Mouse (Mus musculus) common myeloid progenitor, adult 5-6 weeks (primary cell): ENCODE results near the gene Parn. TPM values are rescaled to one million over a fixed set of nuclear protein-coding genes. Genes with fewer than 3 reads are reported as not detected.
A peak's percentile ranks its signal among the peaks of the same experiment; 100 is the strongest.

Experiments
- ATAC-seq: replicated peaks from 2 replicates; pipeline ENCODE4 v1.8.0; 2016; ENCODE audit warnings: low read depth, mild to moderate bottlenecking, moderate TSS enrichment, inconsistent platforms; ENCODE audit not compliant: poor library complexity, severe bottlenecking
- total RNA-seq: library from RNA; stranded (forward); fragments of 200-1000, 187-1606 nt; gene quantifications from 2 replicates; pipeline ENCODE4 v1.2.3, GENCODE M21; 2017

Parn gene
- total RNA-seq, 1 experiment from 2014 or later, result 57.2 TPM

GRCm38 (mm10) chr16:13565291-13565690 is 102.7 kb downstream of the Parn start:
- no peak for ATAC-seq

- ATAC-seq, result no peak
Observed at GRCm38 (mm10) chr16:13557784-13558183, 110.2 kb downstream of the Parn start.

GRCm38 (mm10) chr16:13556954-13557470 is 111.0 kb downstream of the Parn start:
- ATAC-seq, result no peak

- no peak for ATAC-seq
Observed at GRCm38 (mm10) chr16:13556446-13556845, 111.5 kb downstream of the Parn start.

- ATAC-seq, result no peak
Observed at GRCm38 (mm10) chr16:13550667-13551066, 117.3 kb downstream of the Parn start.

GRCm38 (mm10) chr16:13549976-13550375 is 118.0 kb downstream of the Parn start:
- ATAC-seq, result no peak

- ATAC-seq, result no peak
Observed at GRCm38 (mm10) chr16:13541816-13542215, 126.2 kb downstream of the Parn start.

- ATAC-seq, result no peak
Observed at GRCm38 (mm10) chr16:13541121-13541747, 126.7 kb downstream of the Parn start.

GRCm38 (mm10) chr16:13538933-13539648 is 128.9 kb downstream of the Parn start:
- ATAC-seq, result no peak

GRCm38 (mm10) chr16:13538213-13538932 is 129.6 kb downstream of the Parn start:
- ATAC-seq, result no peak

GRCm38 (mm10) chr16:13536404-13536803 is 131.6 kb downstream of the Parn start:
- no peak for ATAC-seq

- ATAC-seq, result no peak
Observed at GRCm38 (mm10) chr16:13535856-13536255, 132.1 kb downstream of the Parn start.

GRCm38 (mm10) chr16:13532840-13533239 is 135.1 kb downstream of the Parn start:
- peak; percentile 60 for ATAC-seq

GRCm38 (mm10) chr16:13531279-13531678 is 136.7 kb downstream of the Parn start:
- no peak for ATAC-seq

GRCm38 (mm10) chr16:13521359-13521758 is 146.6 kb downstream of the Parn start:
- ATAC-seq, result no peak

GRCm38 (mm10) chr16:13520301-13520700 is 147.7 kb downstream of the Parn start:
- ATAC-seq, result no peak

GRCm38 (mm10) chr16:13516214-13516613 is 151.8 kb downstream of the Parn start:
- no peak for ATAC-seq

GRCm38 (mm10) chr16:13515524-13515923 is 152.4 kb downstream of the Parn start:
- no peak for ATAC-seq

- ATAC-seq, result no peak
Observed at GRCm38 (mm10) chr16:13505055-13505454, 162.9 kb downstream of the Parn start.

- ATAC-seq, result no peak
Observed at GRCm38 (mm10) chr16:13504476-13504875, 163.5 kb downstream of the Parn start.

- no peak for ATAC-seq
Observed at GRCm38 (mm10) chr16:13498923-13499322, 169.0 kb downstream of the Parn start.
